Mouse (Mus musculus): ENCODE measurements around the gene Slc25a33. TPM values are rescaled to one million over a fixed set of nuclear protein-coding genes. Genes with fewer than 3 reads are reported as not detected.

Slc25a33 gene
- polyA plus RNA-seq, 1 experiment = 77.0 TPM

DNA sequence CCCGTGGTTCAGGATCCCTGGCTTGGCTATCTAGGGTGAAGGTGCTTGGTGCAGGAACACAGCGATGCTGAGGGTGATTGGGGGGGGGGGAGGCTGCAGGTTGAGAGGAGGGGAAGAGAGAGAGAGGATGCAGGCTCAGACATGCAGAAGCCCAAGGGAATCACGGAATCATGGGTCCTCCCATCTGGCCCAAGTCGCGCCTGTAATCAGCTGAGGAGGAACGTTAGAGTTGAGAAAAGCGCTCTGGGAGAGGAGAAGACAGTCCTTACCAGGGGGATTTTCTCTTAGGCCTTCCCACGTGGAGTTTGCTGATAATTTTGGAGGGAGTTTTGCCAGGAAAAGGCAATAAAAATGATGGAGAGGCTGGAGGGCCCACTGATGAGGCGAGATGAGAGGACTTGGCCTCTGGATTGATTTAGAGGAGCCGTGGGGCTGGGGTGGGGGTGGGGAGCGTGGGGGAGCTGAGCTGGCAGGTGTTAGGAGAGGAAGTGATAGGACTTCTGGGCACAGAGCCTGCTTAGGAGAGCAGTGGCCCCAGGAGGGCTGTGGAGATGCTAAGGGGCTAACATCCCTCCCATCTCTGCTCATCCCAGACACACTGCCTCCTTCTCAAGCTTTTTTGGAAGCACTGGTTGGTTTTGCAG, 34.6 kb upstream of the Slc25a33 start:
- H3K27me3 ChIP-seq (ENCODE audit: control insufficient read depth, insufficient read depth, low read length) = no peaks in the 10 kb centered on the region
- no peak overlapping the region for H3K4me3 ChIP-seq (replicated peaks; ENCODE audit: insufficient read depth, low read depth, low read length)
- TF ChIP-seq CTCF (IDR thresholded peaks at IDR 0.05; ENCODE audit: borderline replicate concordance, insufficient read depth, low read depth, low read length) (no peak), POLR2A (IDR thresholded peaks at IDR 0.05; ENCODE audit: borderline replicate concordance, insufficient read depth, low read length) (no peak)
- 0 out of 2 replicates have a peak, but pooled peaks cover 3% of the 10 kb centered on the region for H3K4me1 ChIP-seq (ENCODE audit: control insufficient read depth, insufficient read depth, low read length)
- H3K27ac ChIP-seq (ENCODE audit: insufficient read depth, low read length) = no peak overlapping the region
- WGBS = 67% methylated on average over 11 of the region's 11 CpGs
- DNase-seq = no peak

- no peak for DNase-seq
- WGBS = 83% methylated on average over 14 of the region's 14 CpGs
- TF ChIP-seq CTCF (IDR thresholded peaks at IDR 0.05; ENCODE audit: borderline replicate concordance, insufficient read depth, low read depth, low read length) (no peak), POLR2A (IDR thresholded peaks at IDR 0.05; ENCODE audit: borderline replicate concordance, insufficient read depth, low read length) (no peak)
- no peaks in the 10 kb centered on the region for H3K4me1 ChIP-seq (ENCODE audit: control insufficient read depth, insufficient read depth, low read length)
- H3K27me3 ChIP-seq (ENCODE audit: control insufficient read depth, insufficient read depth, low read length) = no peaks in the 10 kb centered on the region
- no peak overlapping the region for H3K4me3 ChIP-seq (replicated peaks; ENCODE audit: insufficient read depth, low read depth, low read length)
- H3K27ac ChIP-seq (ENCODE audit: insufficient read depth, low read length) = no peak overlapping the region
Observed at GRCm38 (mm10) chr4:149808060-149808567, 34.0 kb upstream of the Slc25a33 start.

- 29% methylated on average over 19 of the region's 19 CpGs for WGBS
- Histone ChIP-seq H3K27me3 (ENCODE audit: control insufficient read depth, insufficient read depth, low read length) (no peaks in the 10 kb centered on the region), H3K4me3 (replicated peaks; ENCODE audit: insufficient read depth, low read depth, low read length) (no peak overlapping the region), H3K4me1 (ENCODE audit: control insufficient read depth, insufficient read depth, low read length) (no peaks in the 10 kb centered on the region), H3K27ac (ENCODE audit: insufficient read depth, low read length) (no peak overlapping the region)
- DNase-seq = peak; percentile 82 to 89
- TF ChIP-seq POLR2A (IDR thresholded peaks at IDR 0.05; ENCODE audit: borderline replicate concordance, insufficient read depth, low read length) (no peak), CTCF (IDR thresholded peaks at IDR 0.05; ENCODE audit: borderline replicate concordance, insufficient read depth, low read depth, low read length) (peak; percentile 97)
Observed at GRCm38 (mm10) chr4:149806699-149807381, 32.8 kb upstream of the Slc25a33 start.

DNA sequence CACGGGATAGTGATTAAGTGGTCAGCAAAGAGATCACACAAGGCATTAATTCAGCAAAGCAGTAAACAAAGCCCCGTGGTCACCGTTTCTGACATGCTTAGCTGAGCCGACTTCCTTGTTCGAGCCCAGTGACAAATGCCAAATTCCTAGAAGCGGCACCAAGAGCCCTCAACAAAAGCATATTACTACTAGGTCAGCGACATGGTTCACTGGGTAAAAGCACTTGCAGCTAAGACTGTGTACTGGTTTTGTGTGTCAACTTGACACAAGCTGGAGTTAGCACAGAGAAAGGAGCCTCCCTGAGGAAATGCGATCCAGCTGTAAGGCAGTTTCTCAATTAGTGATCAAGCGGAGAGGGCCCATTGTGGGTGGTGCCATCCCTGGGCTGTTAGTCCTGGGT, 28.2 kb upstream of the Slc25a33 start:
- Histone ChIP-seq H3K4me1 (ENCODE audit: control insufficient read depth, insufficient read depth, low read length) (no peaks in the 10 kb centered on the region), H3K27me3 (ENCODE audit: control insufficient read depth, insufficient read depth, low read length) (no peaks in the 10 kb centered on the region), H3K27ac (ENCODE audit: insufficient read depth, low read length) (no peak overlapping the region), H3K4me3 (replicated peaks; ENCODE audit: insufficient read depth, low read depth, low read length) (no peak overlapping the region)
- 56% methylated on average over 9 of the region's 9 CpGs for whole genome bisulfite sequencing
- TF ChIP-seq POLR2A (IDR thresholded peaks at IDR 0.05; ENCODE audit: borderline replicate concordance, insufficient read depth, low read length) (no peak), CTCF (IDR thresholded peaks at IDR 0.05; ENCODE audit: borderline replicate concordance, insufficient read depth, low read depth, low read length) (no peak)
- no peak for DNase-seq

- H3K4me3 ChIP-seq (replicated peaks; ENCODE audit: insufficient read depth, low read depth, low read length) = no peak overlapping the region
- WGBS = 95% methylated on average over 2 of the region's 2 CpGs
- TF ChIP-seq POLR2A (IDR thresholded peaks at IDR 0.05; ENCODE audit: borderline replicate concordance, insufficient read depth, low read length) (no peak), CTCF (IDR thresholded peaks at IDR 0.05; ENCODE audit: borderline replicate concordance, insufficient read depth, low read depth, low read length) (no peak)
- no peaks in the 10 kb centered on the region for H3K4me1 ChIP-seq (ENCODE audit: control insufficient read depth, insufficient read depth, low read length)
- no peak for DNase-seq
- no peaks in the 10 kb centered on the region for H3K27me3 ChIP-seq (ENCODE audit: control insufficient read depth, insufficient read depth, low read length)
- no peak overlapping the region for H3K27ac ChIP-seq (ENCODE audit: insufficient read depth, low read length)
Observed at GRCm38 (mm10) chr4:149800576-149800975, 26.5 kb upstream of the Slc25a33 start.

DNA sequence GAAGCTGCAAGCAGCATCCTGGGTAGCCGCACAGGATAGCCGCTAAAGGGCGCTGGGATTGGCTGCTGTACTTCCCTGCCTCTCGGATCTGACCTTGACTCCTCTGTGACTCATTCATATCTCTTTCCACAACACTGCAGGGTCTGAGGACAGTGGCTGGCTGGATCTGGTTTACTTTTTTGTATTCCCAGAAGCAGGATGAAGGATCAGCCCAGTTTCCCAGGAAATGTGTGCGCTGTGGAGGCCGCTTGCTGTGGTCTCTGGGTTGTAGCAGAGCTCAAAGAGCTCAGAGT, 26.0 kb upstream of the Slc25a33 start:
- TF ChIP-seq CTCF (IDR thresholded peaks at IDR 0.05; ENCODE audit: borderline replicate concordance, insufficient read depth, low read depth, low read length) = no peak
- no peak for TF ChIP-seq POLR2A (IDR thresholded peaks at IDR 0.05; ENCODE audit: borderline replicate concordance, insufficient read depth, low read length)
- Histone ChIP-seq H3K27me3 (ENCODE audit: control insufficient read depth, insufficient read depth, low read length) (no peaks in the 10 kb centered on the region), H3K4me3 (replicated peaks; ENCODE audit: insufficient read depth, low read depth, low read length) (no peak overlapping the region), H3K4me1 (ENCODE audit: control insufficient read depth, insufficient read depth, low read length) (no peaks in the 10 kb centered on the region), H3K27ac (ENCODE audit: insufficient read depth, low read length) (no peak overlapping the region)
- DNase-seq = no peak
- WGBS = 93% methylated on average over 6 of the region's 6 CpGs

DNA sequence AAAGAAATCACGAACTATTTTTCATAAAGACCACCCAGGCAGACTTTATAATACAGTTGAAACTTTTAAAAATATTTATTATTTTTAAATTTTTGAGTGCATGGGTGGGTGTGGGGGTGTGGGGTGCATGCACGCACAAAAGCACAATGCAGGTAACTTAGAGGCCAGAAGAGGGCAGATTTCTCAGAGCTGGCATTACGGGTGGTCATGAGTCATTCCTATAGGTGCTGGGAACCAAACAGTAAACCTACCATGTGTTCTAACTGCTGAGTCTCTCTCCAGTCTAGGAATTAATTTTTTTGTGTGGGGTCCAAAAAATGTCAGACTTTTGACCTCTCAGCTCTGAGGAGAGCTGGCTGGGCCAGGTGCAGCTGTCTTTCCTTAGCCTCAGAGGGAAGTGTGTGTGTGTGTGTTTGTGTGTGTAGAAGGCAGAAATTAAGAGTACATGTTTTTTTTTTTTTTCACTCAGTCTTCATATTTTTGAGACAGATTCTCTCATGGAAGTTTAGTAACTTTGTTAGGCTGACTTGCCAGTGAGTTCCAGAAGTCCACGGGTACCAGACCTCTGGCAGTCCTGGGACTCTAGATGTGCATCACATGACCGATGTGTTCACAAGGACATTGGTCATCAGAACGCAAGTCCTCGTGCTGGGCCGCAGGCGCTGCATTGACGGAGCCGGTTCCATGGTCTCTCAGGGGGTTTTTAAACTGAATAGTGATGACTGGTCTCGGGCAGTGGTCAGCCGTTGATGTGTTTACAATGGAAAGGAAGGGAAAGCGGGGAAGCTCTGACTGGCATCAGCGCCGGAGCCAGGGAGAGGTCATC, 25.5 kb upstream of the Slc25a33 start:
- no peaks in the 10 kb centered on the region for H3K4me1 ChIP-seq (ENCODE audit: control insufficient read depth, insufficient read depth, low read length)
- no peak for DNase-seq
- WGBS = 85% methylated on average over 16 of the region's 16 CpGs
- H3K27me3 ChIP-seq (ENCODE audit: control insufficient read depth, insufficient read depth, low read length) = no peaks in the 10 kb centered on the region
- no peak for TF ChIP-seq CTCF (IDR thresholded peaks at IDR 0.05; ENCODE audit: borderline replicate concordance, insufficient read depth, low read depth, low read length)
- TF ChIP-seq POLR2A (IDR thresholded peaks at IDR 0.05; ENCODE audit: borderline replicate concordance, insufficient read depth, low read length) = no peak
- H3K27ac ChIP-seq (ENCODE audit: insufficient read depth, low read length) = no peak overlapping the region
- H3K4me3 ChIP-seq (replicated peaks; ENCODE audit: insufficient read depth, low read depth, low read length) = no peak overlapping the region

All from cerebellum, adult 2 months (tissue).